Mouse (Mus musculus): ENCODE measurements around the gene Supt3.

The Supt3 gene

DNA sequence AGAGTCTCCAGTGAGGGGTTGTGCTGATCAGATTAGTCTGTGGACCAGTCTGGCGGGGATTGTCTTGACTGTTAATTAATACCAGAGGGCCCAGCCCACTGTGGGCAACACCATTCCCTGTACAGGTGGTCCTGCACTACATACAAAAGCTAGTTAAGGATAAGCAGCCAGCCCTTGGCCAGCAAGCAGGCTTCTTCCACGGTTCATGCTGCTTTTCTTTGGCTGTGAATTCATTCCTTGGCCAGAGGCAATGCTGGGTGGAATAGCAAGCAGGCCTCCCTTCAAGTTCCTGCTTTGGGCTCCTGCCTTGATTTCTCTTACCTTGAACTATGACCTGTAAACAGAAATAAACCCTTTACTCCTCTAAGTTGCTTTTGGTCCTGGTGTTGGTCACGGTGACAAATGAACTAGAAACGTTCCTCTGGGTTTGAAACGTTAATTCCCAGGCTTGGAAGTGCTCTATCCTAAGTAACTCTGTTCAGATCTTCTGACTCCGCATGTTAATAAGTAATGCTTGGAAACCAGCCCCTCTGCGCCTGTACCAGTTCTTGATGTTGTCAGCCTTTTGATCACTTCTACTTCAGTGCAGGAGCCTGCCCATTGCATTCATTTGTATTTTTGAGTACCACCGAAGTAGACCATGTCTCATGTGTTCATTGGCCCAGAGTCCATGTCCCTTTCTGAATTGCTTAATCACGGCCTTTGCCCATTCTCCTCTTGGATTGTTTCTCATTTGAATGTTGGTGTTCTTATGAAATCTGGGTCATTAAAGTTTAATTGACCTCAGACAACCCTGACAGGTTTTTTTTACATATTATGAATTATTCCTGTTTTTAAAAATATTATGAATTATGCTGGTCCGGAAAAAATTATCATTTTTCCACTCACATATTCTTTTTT is 356.8 kb downstream of the Supt3 start:
- DNase-seq (ENCODE audit: low spot score), result no peak

- DNase-seq (ENCODE audit: low spot score), result no peak
These were observed 359.5 kb downstream of the Supt3 start for GRCm38 (mm10) chr17:45136491-45136890.

GRCm38 (mm10) chr17:45143043-45143442 is 366.1 kb downstream of the Supt3 start:
- no peak for DNase-seq (ENCODE audit: low spot score)

GRCm38 (mm10) chr17:45144656-45145055 is 367.7 kb downstream of the Supt3 start:
- DNase-seq (ENCODE audit: low spot score), result peak; percentile 52

DNA sequence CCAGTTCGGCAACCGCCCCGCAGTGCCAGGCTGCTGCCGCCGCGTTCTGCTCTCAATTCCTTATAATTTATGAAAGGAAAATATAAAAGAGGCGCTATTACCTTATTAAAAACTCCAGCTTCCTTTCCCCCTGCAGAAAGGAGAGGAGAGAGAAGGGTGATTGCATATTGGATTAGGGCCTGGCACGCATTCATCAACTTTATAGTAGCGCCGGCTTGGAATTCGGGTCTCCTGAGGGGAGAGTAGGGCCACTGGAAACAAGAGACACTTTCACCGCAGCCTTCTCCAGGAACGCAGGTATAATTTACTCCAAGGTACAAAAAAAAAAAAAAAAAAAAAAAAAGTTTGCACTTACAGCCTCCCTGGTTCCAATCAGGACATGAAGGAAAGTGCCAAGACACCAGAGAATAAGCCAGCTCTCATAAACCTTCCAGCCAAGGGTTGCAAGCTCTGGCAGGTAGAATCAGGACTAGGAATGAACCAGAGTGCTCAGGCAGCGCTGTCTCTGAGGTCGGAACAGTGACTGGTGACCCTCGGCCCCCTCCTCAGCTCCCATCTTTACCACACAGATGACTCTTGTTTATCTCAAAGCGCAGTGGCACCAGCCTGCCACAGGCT is 374.5 kb downstream of the Supt3 start:
- DNase-seq (ENCODE audit: low spot score), result no peak

DNA sequence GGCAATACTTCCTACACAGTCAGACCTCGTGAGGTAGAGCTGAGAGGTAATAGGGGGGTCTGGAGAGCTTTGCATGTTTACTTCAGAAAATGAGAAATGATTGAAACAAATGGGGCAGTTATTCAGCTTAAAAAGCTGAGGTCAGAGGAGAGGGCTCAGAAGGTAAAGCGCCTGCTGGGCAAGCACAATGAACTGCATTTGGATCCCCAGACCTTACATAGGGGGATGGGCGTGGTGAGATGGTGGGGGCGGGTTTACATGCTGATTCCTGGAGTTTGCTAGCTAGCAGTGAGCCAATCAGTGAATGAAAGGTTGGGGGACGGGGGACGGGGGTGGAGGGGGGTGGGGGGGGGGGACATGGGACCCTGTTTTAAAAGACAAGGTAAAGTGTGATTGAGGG is 376.8 kb downstream of the Supt3 start:
- no peak for DNase-seq (ENCODE audit: low spot score)

DNA sequence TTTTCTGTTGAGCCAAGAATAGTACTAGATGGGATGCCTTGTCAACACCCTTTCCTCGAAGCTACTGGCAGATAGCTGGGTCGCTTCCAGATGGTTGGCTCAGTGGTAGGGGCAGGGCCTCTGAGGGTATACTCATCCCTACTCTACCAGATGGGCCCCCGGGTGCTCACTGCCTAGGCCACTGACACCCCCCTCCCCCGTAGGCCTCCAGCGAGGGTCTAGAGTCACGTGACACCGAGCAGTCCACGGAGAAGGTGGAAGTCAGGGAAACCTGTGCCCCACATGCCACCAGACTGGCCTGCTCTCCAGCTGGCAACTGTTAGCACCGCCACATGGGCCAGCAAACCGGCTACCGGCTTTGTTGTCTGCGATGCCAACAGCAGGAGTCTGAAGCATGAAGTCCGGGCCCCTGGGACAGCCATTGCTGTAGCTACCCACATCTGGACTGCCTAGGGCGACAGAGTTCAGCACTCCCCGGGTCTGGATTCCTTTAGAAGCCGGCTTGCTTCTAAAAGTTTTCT is 381.3 kb downstream of the Supt3 start:
- DNase-seq (ENCODE audit: low spot score), result no peak

GRCm38 (mm10) chr17:45160651-45161050 is 383.7 kb downstream of the Supt3 start:
- no peak for DNase-seq (ENCODE audit: low spot score)

GRCm38 (mm10) chr17:45165741-45166140 is 388.8 kb downstream of the Supt3 start:
- no peak for DNase-seq (ENCODE audit: low spot score)

Data from testis, postnatal 10 days (tissue).